Mouse (Mus musculus) forebrain, embryonic 16.5 days (tissue): Measurements from ENCODE around the gene Frem3. TPM values are rescaled to one million over a fixed set of nuclear protein-coding genes. Genes with fewer than 3 reads are reported as not detected.

Experiments used
- ATAC-seq: fragments of 200-750 bp; cut with Nextera tagmentation; 2 replicates; pipeline ENCODE4 v1.8.0; 2017; ENCODE audit warnings: mild to moderate bottlenecking, moderate library complexity
- H3K27ac ChIP-seq: fragments of 300-500 bp; sonication (generic); 2 replicates; pipeline ENCODE4 v1.5.1; 2014; ENCODE audit warnings: low read length, control low read depth
- H3K27me3 ChIP-seq: fragments of 300-500 bp; sonication (generic); replicated peaks from 2 replicates; pipeline ENCODE4 v1.6.1; 2014; ENCODE audit warnings: low read length; ENCODE audit not compliant: control insufficient read depth, insufficient read depth
- H3K36me3 ChIP-seq: fragments of 300-500 bp; sonication (generic); 2 replicates; pipeline ENCODE4 v1.6.1; 2014; ENCODE audit not compliant: control insufficient read depth, insufficient read depth
- H3K4me1 ChIP-seq: fragments of 300-500 bp; sonication (generic); replicated peaks from 2 replicates; pipeline ENCODE4 v1.6.1; 2014; ENCODE audit warnings: low read length; ENCODE audit not compliant: control insufficient read depth, insufficient read depth
- H3K4me2 ChIP-seq: fragments of 300-500 bp; sonication (generic); 2 replicates; pipeline ENCODE4 v1.6.1; 2014; ENCODE audit warnings: mild to moderate bottlenecking, low read length, control low read depth
- H3K4me3 ChIP-seq: fragments of 300-500 bp; sonication (generic); replicated peaks from 2 replicates; pipeline ENCODE4 v1.5.1; 2014; ENCODE audit warnings: mild to moderate bottlenecking, low read length, control low read depth
- H3K9ac ChIP-seq: fragments of 300-500 bp; sonication (generic); replicated peaks from 2 replicates; pipeline ENCODE4 v1.6.1; 2014; ENCODE audit warnings: low read depth, low read length, control low read depth
- H3K9me3 ChIP-seq: fragments of 300-500 bp; sonication (generic); 2 replicates; pipeline ENCODE4 v1.6.1; 2016; ENCODE audit warnings: low read length; ENCODE audit not compliant: control insufficient read depth
- WGBS: fragments of 180-500 bp; shearing (Covaris S2); extraction: QIAGEN DNeasy Blood & Tissue Kit; methylation state at CpG from one replicate; pipeline ENCODE4 v1.1.7; 2014; 5-methylcytosine and 5-hydroxymethylcytosine counted together
- polyA plus RNA-seq: library from polyadenylated mRNA; unstranded; fragments of >200 nt; fragmentation: Nextera tagmentation; extraction: Ambion mirVana; gene quantifications from 2 replicates; pipeline ENCODE4 v1.2.1, GENCODE M21; 2015

The Frem3 gene
- 0.04 and 0.05 TPM in 2 replicates for polyA plus RNA-seq

DNA sequence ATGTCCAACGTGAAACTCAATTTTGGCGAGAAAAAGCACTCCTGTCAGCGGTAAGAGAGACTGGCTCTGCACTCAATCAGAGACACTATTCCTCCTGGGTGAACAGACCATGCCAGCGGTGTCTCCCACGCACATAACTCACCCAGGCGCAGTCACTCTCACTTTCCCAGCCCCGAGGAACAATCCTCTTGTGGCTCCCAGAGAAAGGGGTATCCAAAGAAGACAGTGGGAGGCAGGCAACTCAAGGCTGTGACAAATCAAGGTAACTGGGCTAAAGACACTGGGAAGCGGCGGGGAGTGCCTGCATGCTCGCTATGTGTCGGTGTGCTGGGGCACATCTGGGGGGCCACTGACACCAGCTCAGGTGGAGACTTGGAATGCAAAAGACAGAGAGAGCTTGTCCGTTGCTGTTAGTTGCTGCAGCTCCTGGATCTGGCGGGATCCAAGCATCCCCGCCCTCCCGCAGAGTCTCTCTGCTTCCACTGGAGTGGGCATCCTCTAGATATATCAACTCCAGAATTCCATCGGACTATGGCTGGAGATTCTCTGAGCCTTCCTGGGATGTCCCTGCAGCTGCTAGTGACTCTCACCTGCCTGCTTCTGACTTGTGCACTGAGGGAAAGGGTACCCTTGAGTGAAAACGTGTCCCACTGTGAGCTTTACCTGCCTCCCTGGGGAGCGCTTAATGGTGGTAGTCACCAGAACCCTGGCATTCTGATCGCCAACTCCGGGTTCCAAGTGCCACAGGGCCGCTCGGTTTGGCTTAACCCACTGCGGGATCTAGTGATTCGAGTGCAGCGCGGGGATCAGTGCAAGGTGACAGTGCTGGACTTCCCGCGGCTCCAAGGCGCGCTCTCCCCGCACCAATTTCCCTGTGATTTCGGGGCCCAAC lies at the start of gene Frem3:
TSS of gene Frem3 (plus strand) at position 532 of the 892 bp plus-strand sequence.
- no peak; the same call in 1 of the 2 replicates for ATAC-seq
- Histone ChIP-seq H3K9me3 (no peaks in the 10 kb centered on the region), H3K27ac (no peak within 1 kb of the TSS), H3K4me3 (peak within 1 kb of the TSS; percentile 34), H3K9ac (no peak within 1 kb of the TSS), H3K4me2 (peak within 1 kb of the TSS; percentile 55), H3K4me1 (peaks cover 10% of the 10 kb centered on the region), H3K36me3 (no peaks in the 10 kb centered on the region), H3K27me3 (peaks cover 17% of the 10 kb centered on the region)
- WGBS: 2% methylated on average over 32 of the region's 32 CpGs

DNA sequence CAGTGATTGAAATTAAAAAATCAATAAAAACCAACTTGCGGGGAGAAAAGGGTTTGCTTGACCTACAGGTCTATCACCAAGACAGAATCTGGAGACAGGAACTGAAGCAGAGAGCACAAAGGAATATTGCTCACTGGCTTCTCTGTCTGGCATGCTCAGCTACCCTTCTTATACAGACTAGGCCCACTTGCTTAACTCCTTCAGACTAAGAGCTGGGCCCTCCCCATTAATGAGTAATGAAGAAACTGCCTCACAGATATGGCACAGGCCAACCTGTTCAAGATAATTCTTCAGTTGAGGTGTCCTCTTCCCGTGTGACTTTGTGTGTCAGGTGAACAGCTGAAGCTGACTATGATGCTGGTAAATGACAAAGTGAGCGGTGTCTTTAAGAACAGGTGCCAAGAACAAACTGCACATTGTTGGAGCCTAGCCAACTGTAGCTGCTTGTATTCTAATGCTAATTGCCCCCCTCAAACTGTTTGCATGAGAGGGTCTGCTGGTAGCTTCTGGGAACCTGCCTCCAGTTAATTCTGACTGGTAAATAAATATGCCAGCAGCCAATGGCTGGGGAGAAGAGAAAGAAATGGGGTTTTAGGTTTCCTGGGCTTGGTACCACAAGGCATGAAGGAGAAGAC lies 46.6 kb upstream of the Frem3 start:
- WGBS: 27% methylated on average over 3 of the region's 3 CpGs
- ATAC-seq: peak; percentile 92
- no peaks in the 10 kb centered on the region for H3K27me3 ChIP-seq
- H3K36me3 ChIP-seq: no peaks in the 10 kb centered on the region
- H3K27ac ChIP-seq: 0 out of 2 replicates have a peak overlapping the region, but pooled peaks have one; percentile 22
- H3K9ac ChIP-seq: no peak overlapping the region
- H3K4me2 ChIP-seq: no peak overlapping the region
- no peak overlapping the region for H3K4me3 ChIP-seq
- H3K9me3 ChIP-seq: no peaks in the 10 kb centered on the region
- H3K4me1 ChIP-seq: peaks cover 9% of the 10 kb centered on the region

DNA sequence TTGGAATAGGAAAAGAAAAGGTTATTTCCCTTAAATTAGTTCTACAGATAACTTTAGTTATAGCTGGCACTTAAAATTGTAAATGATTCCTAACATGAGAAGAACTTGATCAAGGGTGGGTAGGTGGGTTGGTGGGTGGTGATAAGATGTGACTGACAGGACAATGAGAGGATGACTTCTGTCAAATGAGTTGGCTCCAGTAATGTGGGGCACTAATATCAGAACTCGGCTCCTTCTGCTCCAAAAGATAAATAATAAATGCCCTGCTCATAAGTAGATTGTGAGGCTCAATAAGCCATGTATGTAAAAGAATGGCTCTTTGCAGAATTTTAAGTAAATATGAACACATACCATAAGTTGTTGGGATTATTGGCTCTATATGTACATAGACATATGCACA lies 43.4 kb upstream of the Frem3 start:
- ATAC-seq: no peak
- H3K4me3 ChIP-seq: no peak overlapping the region
- H3K27me3 ChIP-seq: no peaks in the 10 kb centered on the region
- peaks cover 9% of the 10 kb centered on the region for H3K4me1 ChIP-seq
- H3K9ac ChIP-seq: no peak overlapping the region
- H3K4me2 ChIP-seq: no peak overlapping the region
- no peak overlapping the region for H3K27ac ChIP-seq
- H3K36me3 ChIP-seq: no peaks in the 10 kb centered on the region
- 97% methylated on average over 1 of the region's 1 CpGs for WGBS
- no peaks in the 10 kb centered on the region for H3K9me3 ChIP-seq

DNA sequence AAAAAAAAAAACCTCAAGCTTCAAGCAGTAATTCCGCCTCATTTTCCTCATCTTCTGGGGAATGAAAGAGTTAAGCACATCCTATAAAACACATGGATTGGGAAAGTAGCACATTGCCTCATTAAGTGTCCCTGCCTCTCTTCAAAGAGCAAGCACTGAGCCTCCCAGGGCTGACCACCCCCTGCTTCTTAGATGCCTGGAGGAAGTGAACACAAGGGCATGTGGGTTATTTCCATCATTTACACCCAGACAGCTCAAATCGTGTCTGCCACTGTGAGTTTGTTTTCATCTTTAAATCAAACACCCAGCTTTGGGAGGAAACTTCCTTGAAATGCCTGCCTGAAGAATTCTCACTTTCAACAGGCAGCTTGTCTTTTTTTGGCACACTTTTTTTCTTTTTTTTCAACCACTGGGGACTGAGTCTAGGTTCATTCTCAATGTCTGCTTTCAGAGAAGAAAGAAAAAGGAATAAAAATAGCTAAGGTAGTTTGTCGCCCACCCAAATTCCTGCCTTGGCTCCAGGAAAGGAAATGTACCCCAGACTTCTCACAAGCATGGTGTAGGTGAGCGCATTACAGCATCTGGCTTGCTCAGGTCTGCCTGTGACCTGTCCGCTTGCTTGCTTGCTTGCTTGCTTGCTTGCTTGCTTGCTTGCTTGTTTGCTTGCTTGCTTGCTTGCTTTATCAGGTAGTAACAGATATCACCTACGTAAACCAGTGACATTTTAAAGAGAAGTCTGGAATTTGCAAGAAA lies 42.5 kb upstream of the Frem3 start:
- H3K4me3 ChIP-seq: no peak overlapping the region
- ATAC-seq: no peak
- 55% methylated on average over 6 of the region's 6 CpGs for WGBS
- H3K27me3 ChIP-seq: no peaks in the 10 kb centered on the region
- no peaks in the 10 kb centered on the region for H3K9me3 ChIP-seq
- no peak overlapping the region for H3K4me2 ChIP-seq
- no peaks in the 10 kb centered on the region for H3K36me3 ChIP-seq
- H3K9ac ChIP-seq: no peak overlapping the region
- H3K27ac ChIP-seq: no peak overlapping the region
- H3K4me1 ChIP-seq: peaks cover 9% of the 10 kb centered on the region

DNA sequence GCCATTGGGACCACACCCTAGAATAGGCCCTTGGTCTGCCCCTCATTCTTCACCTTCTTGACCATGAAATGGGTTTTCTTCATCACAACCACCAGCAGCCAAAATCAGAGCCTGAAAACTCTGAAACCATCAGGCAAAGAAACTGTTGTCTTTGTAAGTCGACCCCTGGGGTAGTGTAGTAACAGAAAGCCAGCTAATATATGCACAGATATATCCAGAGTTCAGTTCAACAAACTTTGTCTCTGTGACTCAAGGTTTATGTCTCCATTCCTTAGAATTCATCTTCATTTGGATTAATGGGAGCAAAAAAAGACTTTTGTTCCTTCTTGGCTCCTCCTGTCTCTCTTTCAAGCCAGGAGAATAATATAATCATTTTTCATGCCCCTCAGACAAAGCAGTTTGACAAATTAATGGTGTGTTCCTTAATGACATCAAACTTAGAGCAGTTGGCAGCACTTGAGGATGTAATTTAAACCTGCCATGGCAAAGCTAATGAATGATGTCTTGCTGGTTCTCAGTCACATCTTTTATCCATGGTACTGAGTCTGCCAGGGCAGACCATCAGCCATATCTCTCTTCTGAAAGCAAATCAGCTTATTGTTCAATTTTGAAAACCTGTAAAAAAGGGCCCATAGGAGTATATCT lies 38.3 kb upstream of the Frem3 start:
- peak; percentile 43 for ATAC-seq
- 28% methylated on average over 1 of the region's 1 CpGs for WGBS
- no peak overlapping the region for H3K27ac ChIP-seq
- no peaks in the 10 kb centered on the region for H3K27me3 ChIP-seq
- no peak overlapping the region for H3K4me3 ChIP-seq
- no peaks in the 10 kb centered on the region for H3K9me3 ChIP-seq
- no peak overlapping the region for H3K9ac ChIP-seq
- H3K4me2 ChIP-seq: no peak overlapping the region
- H3K4me1 ChIP-seq: no peaks in the 10 kb centered on the region
- H3K36me3 ChIP-seq: no peaks in the 10 kb centered on the region

DNA sequence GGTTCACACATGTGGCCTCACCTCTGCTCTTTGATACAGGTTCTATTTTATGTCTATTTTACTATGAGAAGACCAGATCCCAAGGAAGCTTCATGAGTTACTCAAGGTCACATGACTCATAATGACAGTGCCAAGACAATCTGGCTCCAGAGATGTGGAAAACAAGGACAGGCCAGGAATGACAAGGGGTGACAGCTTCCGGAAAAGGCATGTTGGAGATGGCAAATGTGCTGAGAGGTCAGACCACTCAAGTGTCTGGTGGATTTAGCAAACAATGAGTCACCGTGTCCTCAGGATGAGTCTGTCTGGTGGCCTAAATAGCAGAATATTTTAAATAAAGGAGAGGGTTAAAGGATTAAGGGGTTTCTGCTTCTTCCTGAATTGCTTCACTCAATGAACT lies 33.8 kb upstream of the Frem3 start:
- Histone ChIP-seq H3K4me3 (no peak overlapping the region), H3K9ac (no peak overlapping the region), H3K4me1 (no peaks in the 10 kb centered on the region), H3K27ac (no peak overlapping the region), H3K4me2 (no peak overlapping the region), H3K36me3 (no peaks in the 10 kb centered on the region), H3K27me3 (no peaks in the 10 kb centered on the region), H3K9me3 (no peaks in the 10 kb centered on the region)
- 74% methylated on average over 2 of the region's 2 CpGs for WGBS
- ATAC-seq: no peak

DNA sequence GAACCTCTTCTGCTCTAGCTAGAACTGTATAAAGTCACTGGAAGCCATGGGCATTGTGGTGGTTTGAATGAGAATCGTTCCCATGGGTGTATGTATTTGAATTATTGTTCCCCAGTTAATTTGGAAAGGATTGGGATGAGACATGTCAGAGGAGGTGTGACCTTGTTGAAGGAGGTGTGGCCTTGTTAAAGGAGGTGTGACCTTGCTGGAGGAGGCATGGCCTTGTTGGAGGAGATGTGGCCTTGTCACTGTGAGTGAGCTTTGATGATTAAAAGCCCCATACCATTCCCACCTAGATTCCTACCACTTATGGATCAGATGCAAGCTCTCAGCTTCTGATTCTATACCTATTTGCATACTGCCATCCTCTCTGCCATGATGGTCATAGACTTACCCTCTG lies 31.8 kb upstream of the Frem3 start:
- no peaks in the 10 kb centered on the region for H3K27me3 ChIP-seq
- H3K4me1 ChIP-seq: no peaks in the 10 kb centered on the region
- ATAC-seq: no peak
- no peak overlapping the region for H3K4me3 ChIP-seq
- no peak overlapping the region for H3K4me2 ChIP-seq
- H3K9ac ChIP-seq: no peak overlapping the region
- no peaks in the 10 kb centered on the region for H3K36me3 ChIP-seq
- H3K9me3 ChIP-seq: no peaks in the 10 kb centered on the region
- H3K27ac ChIP-seq: no peak overlapping the region
- 87% methylated on average over 1 of the region's 1 CpGs for WGBS

DNA sequence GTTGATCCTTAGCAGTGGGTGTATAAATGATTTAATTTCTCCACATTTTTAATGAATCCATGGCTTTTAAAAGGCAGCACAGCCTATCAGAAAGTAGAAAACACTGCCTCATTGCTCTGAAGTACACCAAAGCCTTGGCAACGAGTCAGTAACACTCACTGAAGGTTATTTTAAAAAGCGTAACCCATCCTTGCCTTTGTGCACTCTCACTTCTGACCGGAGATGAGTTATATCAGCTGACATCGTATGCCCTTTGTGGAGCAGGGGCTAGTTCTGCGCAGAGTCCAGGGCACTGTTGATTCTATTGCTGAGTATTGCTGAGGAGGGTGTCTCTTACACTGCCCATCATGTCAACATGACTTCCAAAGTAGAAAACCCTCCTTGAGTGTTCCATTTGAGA lies 18.3 kb upstream of the Frem3 start:
- Histone ChIP-seq H3K27ac (no peak overlapping the region), H3K4me1 (no peaks in the 10 kb centered on the region), H3K4me3 (no peak overlapping the region), H3K4me2 (no peak overlapping the region), H3K36me3 (no peaks in the 10 kb centered on the region), H3K9ac (no peak overlapping the region), H3K27me3 (no peaks in the 10 kb centered on the region), H3K9me3 (no peaks in the 10 kb centered on the region)
- 78% methylated on average over 5 of the region's 5 CpGs for WGBS
- no peak for ATAC-seq
